Mouse (Mus musculus): ENCODE data around the gene Ptpn11.

DNA sequence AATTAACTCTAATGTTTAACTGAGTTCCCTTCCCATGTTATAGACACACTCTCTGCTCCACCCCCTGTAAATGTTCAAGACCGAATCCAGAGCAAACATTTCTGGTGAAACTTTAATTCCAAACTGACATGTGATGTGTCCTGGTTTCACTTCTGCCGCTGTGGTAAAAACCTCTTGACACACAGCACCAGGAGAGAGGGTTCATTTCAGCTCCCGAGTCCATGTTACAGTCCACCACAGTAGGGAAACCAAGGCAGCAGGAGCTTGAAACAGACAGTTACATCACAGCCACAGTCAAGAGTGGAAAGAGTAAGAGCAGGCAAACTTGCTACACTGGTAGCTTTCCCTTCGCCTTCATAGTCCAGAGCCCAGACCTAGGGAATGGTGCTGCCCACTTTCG lies 94.5 kb downstream of the Ptpn11 start:
- TF ChIP-seq EP300 (IDR thresholded peaks at IDR 0.05; ENCODE audit: low read depth) (no peak), CTCF (IDR thresholded peaks at IDR 0.05; ENCODE audit: low read depth) (no peak)
